Mouse (Mus musculus): ENCODE results near the gene Ptprn2.

DNA sequence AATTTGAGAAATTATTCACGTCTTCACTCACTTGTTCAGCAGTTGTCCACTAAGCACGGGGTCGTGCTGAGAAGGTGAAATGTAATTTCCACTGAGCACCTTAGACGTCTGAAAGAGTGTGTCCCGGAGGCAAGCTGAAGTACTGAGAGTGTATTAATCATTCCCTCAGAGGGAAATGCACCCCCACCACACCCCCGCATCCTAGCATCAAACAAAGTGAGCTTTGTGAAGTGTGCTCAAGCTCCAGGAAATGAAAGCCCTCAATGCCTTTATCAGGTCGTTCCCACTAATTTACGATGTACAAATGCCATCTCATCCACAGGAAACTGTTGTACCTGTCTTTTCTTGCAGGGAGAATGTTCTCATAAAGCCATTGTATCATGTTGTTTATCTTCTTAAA is 78.9 kb downstream of the Ptprn2 start:
- no peak for TF ChIP-seq REST (IDR thresholded peaks at IDR 0.05; ENCODE audit: insufficient read depth, insufficient read length)
- TF ChIP-seq TCF12 (IDR thresholded peaks at IDR 0.05; ENCODE audit: insufficient read depth, poor library complexity, severe bottlenecking): no peak
